Mouse (Mus musculus): Measurements from ENCODE around the gene Adamts12.

Gene Adamts12

DNA sequence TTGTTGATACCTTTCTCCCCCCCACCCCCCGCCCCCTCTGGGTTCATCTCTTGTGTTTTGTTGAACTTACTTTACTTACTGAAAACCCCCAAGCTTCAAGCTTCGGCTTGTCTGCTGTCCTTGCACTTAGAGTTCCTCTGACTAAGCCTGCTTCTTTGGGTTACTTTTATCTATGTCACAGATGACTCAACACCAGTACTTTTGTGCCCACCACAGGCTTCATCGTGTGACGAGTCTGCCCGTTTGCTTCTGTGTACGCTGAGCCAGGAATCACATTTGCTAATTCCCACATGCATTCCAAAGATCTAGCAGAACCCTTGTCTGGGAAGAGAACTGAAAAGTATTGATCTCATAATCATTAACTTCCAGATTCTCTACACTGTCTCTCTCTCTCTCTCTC lies 94.8 kb downstream of the Adamts12 start:
- DNase-seq (ENCODE audit: low spot score in 2 of 2), result no peak

DNA sequence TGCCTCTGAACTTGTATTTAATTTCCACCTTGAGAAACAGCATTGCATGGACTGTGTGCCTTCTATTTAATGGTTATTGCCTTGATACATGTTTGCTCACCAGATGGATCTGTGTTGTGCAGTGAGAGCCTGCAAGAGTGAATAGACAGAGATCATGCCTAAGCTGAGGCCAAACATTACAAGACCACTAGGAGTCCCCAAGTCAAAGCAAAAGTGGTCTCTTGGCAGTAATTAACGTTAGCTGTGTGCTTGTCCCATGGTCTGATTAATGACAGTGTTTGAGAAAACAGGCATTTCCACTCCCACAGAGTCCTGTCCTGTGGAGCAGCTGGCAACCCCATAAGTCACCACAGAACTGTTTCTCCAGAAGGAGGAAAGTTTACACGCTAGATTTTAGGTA lies 96.2 kb downstream of the Adamts12 start:
- no peak for DNase-seq (ENCODE audit: low spot score in 2 of 2)

- no peak for DNase-seq (ENCODE audit: low spot score in 2 of 2)
Observed at GRCm38 (mm10) chr15:11165883-11166282, 101.3 kb downstream of the Adamts12 start.

DNA sequence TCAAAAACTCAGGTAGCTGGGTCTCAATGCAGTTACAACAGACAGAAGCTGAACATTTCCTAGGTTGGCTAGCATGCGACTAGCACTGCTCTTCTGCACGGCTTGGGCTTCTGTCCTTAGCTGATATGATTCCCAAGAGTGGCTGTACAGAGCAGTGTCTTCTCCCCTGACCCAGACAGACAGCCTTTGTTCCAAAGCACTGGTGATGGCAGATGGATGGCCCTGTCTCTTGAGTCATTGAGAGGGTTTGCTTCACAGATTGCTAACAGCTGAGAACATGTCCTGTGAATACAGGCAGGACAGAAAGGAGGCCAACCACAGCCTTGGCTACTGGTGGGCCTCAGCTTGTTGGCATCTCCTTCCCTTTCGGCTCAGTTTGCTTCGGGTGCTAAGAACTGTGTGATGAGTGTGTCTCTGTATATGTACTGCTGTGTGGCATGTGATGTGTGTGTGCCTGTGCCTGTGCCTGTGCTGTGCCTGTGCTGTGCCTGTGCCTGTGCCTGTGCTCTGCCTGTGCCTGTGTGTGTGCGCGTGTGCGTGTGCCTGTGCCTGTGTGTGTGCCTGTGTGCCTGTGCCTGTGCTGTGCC lies 109.4 kb downstream of the Adamts12 start:
- DNase-seq (ENCODE audit: low spot score in 2 of 2), result no peak

DNA sequence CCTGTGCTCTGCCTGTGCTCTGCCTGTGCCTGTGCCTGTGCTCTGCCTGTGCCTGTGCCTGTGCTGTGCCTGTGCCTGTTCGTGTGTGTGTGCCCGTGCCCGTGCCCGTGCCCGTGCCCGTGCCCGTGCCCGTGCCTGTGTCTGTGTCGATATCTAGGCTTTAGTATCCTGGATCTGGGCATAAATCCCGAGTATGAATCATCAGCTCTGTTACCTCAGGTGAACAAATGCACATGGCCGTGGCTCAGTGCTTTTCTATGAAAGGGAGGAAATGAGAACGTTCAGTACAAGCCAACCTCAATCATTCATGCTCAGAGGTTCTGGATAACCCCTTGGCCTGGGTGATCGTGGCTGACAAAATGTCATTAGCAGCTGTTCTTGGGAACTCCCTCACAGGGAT lies 110.3 kb downstream of the Adamts12 start:
- DNase-seq (ENCODE audit: low spot score in 2 of 2), result no peak

DNA sequence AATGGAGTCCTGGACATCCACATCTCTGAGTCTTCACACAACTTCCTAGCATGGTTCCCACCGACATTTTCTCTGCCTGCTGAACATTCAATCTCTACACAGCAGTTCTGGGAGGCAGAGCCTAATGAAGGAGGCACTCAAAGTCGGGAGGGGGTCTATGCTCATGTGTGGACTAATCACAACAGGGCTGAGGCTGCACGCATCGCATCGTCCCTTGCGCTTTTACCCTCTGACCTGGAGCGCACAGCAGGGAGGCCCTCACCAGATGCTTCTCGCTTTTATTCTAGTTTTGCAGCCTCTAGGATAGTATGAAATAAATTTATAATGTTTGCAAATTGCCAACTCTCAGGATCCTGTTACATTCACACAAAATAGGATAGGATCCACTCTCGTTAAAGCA lies 112.9 kb downstream of the Adamts12 start:
- DNase-seq (ENCODE audit: low spot score in 2 of 2), result no peak

- DNase-seq (ENCODE audit: low spot score in 2 of 2), result no peak
Observed at GRCm38 (mm10) chr15:11179751-11180169, 115.2 kb downstream of the Adamts12 start.

GRCm38 (mm10) chr15:11186711-11187110 lies 122.1 kb downstream of the Adamts12 start:
- no peak for DNase-seq (ENCODE audit: low spot score in 2 of 2)

- DNase-seq (ENCODE audit: low spot score in 2 of 2), result no peak
Observed at GRCm38 (mm10) chr15:11190447-11190846, 125.9 kb downstream of the Adamts12 start.

DNA sequence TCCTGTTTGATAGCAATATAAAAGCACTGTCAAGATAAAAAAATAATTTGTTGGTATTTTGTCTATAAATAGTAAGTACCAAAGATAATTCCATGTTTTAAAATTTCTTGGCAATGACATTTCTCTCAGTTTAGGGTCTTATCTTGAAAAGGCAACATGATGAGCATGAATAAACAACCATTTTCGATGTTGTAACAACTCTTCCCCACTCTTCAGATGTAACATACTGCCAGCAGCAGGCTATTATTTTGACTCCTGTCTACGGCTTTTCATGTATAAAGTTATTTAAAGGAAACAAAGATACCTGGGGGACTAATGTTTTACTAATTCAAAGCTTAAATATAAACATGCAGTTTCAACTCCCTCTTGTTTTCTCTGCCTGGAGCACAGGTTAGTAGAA lies 128.2 kb downstream of the Adamts12 start:
- DNase-seq (ENCODE audit: low spot score in 2 of 2), result no peak

DNA sequence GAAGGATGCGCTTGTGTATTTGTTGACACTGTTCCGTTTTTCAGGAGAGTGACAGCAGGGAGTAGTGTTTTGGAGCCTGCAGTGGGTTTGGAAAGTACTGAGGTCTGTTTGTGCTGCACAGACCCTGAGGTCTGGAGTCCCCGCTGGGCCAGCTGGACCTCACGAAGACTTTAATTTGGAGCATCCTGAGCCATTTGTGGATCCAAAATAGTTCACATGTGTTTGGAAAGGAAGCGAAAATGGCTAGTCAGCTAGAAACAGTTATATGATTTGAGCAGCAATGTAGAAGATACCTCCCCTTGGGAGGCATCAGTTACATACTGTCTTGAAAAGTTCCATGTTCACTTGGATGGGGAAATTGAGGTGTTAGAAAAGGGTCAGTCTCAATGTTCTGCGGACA lies 132.5 kb downstream of the Adamts12 start:
- DNase-seq (ENCODE audit: low spot score in 2 of 2), result no peak

DNA sequence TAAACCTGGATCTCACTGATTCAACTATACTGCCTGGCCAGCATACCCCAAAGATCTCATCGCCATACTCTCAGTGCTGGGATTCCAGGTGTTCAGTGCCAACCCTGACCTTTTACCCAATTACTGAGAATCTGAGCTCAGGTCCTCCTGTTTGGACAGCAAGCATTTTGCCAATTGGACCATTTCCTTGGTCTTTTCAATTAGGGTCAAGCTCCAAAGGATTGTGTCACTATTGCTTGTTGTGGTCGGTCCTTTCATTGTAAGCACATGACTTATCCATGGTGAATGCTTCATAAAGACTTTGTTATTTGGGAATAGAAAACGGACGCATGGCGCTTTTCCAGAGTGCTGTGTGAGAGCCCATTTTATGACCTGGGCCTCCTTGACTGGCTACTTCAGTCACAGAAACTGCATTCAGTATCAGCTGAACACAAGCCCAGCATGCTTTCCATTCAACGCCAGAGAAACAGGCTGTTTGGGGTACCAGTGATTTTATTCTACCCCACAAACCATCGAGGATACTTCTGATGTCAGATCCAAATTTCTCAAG lies 133.7 kb downstream of the Adamts12 start:
- no peak for DNase-seq (ENCODE audit: low spot score in 2 of 2)

DNA sequence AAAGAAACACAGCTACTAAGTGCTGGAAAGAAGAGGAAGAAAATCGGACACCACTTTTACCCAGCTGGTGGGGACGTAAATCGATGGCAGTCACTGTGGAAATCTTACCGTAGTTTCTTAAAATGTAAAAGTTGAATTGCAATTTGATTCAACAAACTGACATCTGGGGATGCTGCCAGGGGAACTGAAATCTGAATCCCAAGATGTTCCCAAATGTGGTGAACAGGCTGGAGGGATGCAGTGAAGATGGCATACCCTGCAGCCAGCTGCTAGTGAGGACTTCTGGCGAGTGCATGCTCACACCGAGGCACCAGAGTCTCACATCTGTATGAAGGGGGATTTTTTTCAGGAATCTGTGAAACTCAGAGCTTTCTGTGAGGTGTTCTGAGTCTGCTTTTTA lies 138.5 kb downstream of the Adamts12 start:
- DNase-seq (ENCODE audit: low spot score in 2 of 2), result no peak

- no peak for DNase-seq (ENCODE audit: low spot score in 2 of 2)
Observed at GRCm38 (mm10) chr15:11204934-11205333, 140.3 kb downstream of the Adamts12 start.

GRCm38 (mm10) chr15:11210976-11211375 lies 146.4 kb downstream of the Adamts12 start:
- DNase-seq (ENCODE audit: low spot score in 2 of 2), result no peak

DNA sequence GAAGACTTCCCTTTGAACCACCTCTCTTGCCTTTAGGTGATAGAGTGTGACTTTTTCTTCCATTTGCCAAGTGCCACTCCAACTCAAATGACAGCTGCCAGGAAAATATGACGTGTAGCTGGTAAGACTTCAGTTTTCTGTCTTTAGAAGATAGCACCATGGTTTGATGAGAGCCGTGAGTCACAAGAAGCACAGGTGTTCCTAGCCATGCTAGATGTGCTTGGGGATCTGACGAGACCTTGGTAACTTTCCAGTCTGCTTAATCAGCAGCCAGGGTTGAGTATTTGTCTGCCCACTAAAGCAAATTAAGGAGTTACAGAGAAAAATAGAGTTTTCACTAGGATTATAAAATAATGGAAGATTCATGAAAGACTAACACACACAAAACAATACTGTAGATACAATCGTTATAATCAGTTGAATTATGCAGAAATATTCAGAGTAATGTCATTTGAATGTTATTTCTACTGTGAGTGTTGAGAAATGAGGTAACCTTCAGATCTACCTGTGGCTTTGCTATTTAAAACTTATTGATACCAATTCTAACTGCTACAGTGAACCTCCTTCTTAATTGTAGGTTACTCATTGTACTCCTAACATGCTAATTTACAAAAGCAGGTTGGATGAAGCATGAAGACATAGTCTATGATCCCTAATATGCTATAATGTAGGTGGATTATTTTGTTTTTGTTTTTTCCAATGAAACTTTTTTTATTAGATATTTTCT lies 169.5 kb downstream of the Adamts12 start:
- no peak for DNase-seq (ENCODE audit: low spot score in 2 of 2)

DNA sequence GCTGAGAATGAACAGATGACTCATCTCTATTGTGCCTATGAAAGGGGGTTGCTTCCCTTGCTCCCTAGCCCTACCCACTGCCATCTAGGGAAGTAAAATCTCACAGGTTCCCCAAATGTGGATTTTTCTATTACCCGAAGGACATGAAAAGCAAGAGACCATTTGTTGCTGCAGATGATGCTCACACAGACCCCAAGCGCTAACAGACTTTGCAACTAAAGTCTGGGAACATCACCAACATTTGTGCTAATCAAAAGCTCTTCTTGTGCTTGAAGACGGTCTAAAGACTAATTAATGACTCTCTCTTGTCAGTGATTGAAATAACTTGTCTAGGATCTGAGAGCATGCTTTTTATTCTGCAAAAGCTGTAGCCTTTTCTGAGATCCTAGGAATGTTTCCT lies 175.8 kb downstream of the Adamts12 start:
- no peak for DNase-seq (ENCODE audit: low spot score in 2 of 2)

- DNase-seq (ENCODE audit: low spot score in 2 of 2), result no peak
Observed at GRCm38 (mm10) chr15:11241288-11241687, 176.7 kb downstream of the Adamts12 start.

- no peak for DNase-seq (ENCODE audit: low spot score in 2 of 2)
Observed at GRCm38 (mm10) chr15:11246402-11246801, 181.8 kb downstream of the Adamts12 start.

- no peak for DNase-seq (ENCODE audit: low spot score in 2 of 2)
Observed at GRCm38 (mm10) chr15:11279273-11280080, 214.9 kb downstream of the Adamts12 start.

- DNase-seq (ENCODE audit: low spot score in 2 of 2), result no peak
Observed at GRCm38 (mm10) chr15:11280689-11281264, 216.2 kb downstream of the Adamts12 start.

DNA sequence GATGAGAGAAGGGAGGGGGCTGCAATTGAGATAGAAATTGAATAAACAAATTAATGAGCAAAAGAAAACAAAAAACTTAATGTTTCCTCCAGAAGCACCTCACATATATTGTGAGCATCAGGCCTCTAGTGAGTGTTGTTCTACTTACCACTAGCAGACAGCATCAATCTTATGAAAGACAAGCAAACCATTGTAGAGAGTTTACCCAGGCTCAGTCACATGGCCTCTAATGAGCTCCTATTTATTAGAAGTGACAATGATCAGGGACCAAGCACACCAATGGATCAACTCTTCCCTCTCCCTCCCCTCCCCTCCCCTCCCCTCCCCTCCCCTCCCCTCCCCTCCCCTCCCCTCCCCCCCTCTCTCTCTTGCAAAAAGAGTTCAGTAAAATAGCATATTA lies 218.6 kb downstream of the Adamts12 start:
- no peak for DNase-seq (ENCODE audit: low spot score in 2 of 2)
